ENCODE assay signal across 12 mouse cellular contexts in genomic region chr2:57387816-57388215, GRCm38 (mm10).
DNase-seq lines count a peak whose midpoint lies in the region; ATAC-seq and TF ChIP-seq lines count a peak whose summit lies in the region.
"Had no signal": no experiment of that assay in that cellular context is flagged by ENCODE, and none has a peak within 500 bp of the region (broad histone marks: within the 10 kb centered on the region; RNA-seq: fewer than 3 reads in every experiment).

No protein-coding gene starts in this region.

- H3K4me1 ChIP-seq in forebrain, embryonic 11.5 days (replicated peaks; ENCODE audit: control insufficient read depth, insufficient read depth, low read length): peaks cover 6% of the 10 kb centered on the region
- no peaks in the 10 kb centered on the region for H3K4me1 ChIP-seq in hindbrain, postnatal 0 days (ENCODE audit: insufficient read depth, low read length)
- H3K4me1 ChIP-seq in neural tube, embryonic 14.5 days (ENCODE audit: control insufficient read depth, insufficient read depth, low read length): no peaks in the 10 kb centered on the region
- 0 out of 2 replicates have a peak, but pooled peaks cover 3% of the 10 kb centered on the region for H3K4me1 ChIP-seq in limb, embryonic 10.5 days

- WGBS in forebrain, embryonic 11.5 days: 11% methylated on average over 7 of the region's 7 CpGs
- 11% methylated on average over 7 of the region's 7 CpGs for WGBS in hindbrain, postnatal 0 days
- WGBS in neural tube, embryonic 14.5 days: 10% methylated on average over 7 of the region's 7 CpGs
- WGBS in limb, embryonic 10.5 days: 79% methylated on average over 7 of the region's 7 CpGs

- H3K4me2 ChIP-seq in forebrain, embryonic 11.5 days (ENCODE audit: low read depth, low read length, severe bottlenecking): no peak overlapping the region
- no peak overlapping the region; the same call in 1 of the 2 replicates for H3K4me2 ChIP-seq in hindbrain, postnatal 0 days (ENCODE audit: low read depth, low read length)
- H3K4me2 ChIP-seq in neural tube, embryonic 14.5 days (ENCODE audit: low read depth, low read length): no peak overlapping the region

- peaks cover 6% of the 10 kb centered on the region; the same call in 1 of the 2 replicates for H3K9me3 ChIP-seq in forebrain, embryonic 11.5 days (ENCODE audit: control insufficient read depth, low read length)
- no peaks in the 10 kb centered on the region for H3K9me3 ChIP-seq in hindbrain, postnatal 0 days (ENCODE audit: low read length)
- H3K9me3 ChIP-seq in neural tube, embryonic 14.5 days (ENCODE audit: control insufficient read depth, low read length): no peaks in the 10 kb centered on the region
- H3K9me3 ChIP-seq in limb, embryonic 10.5 days (replicated peaks): no peaks in the 10 kb centered on the region

- H3K27me3 ChIP-seq in forebrain, embryonic 11.5 days (ENCODE audit: control insufficient read depth, insufficient read depth, low read length): no peaks in the 10 kb centered on the region
- H3K27me3 ChIP-seq in hindbrain, postnatal 0 days (ENCODE audit: insufficient read depth, low read length): no peaks in the 10 kb centered on the region
- H3K27me3 ChIP-seq in neural tube, embryonic 14.5 days (ENCODE audit: control insufficient read depth, insufficient read depth, low read length): no peaks in the 10 kb centered on the region
- H3K27me3 ChIP-seq in limb, embryonic 10.5 days (ENCODE audit: low read depth, poor library complexity, severe bottlenecking): no peaks in the 10 kb centered on the region

- peak in 1 of 2 experiments; percentile 13 for DNase-seq in layer of hippocampus, adult 2 months (ENCODE audit: low spot score in 2 of 2)
- no peak for DNase-seq in layer of hippocampus, adult 9-10 months (ENCODE audit: low spot score)
- peak; percentile 77 for DNase-seq in forebrain, embryonic 11.5 days (ENCODE audit: low spot score)
- DNase-seq in hindbrain, postnatal 0 days (ENCODE audit: low spot score): peak; percentile 53
- no peak for DNase-seq in limb, embryonic 10.5 days (ENCODE audit: low spot score)
- DNase-seq in spleen, postnatal 10 days (ENCODE audit: low spot score in 2 of 2): no peak
- DNase-seq in heart, postnatal 10 days: no peak
- DNase-seq: adrenal gland, postnatal 10 days; cerebellum, adult 9-11 months; heart, adult 18-20 months; lung, postnatal 14 days had no signal

- intact Hi-C loops in heart, postnatal 10 days (cut with DNase I): no loop called here

- H3K4me3 ChIP-seq in layer of hippocampus, adult 2 months: no peak overlapping the region
- H3K4me3 ChIP-seq in forebrain, embryonic 11.5 days (ENCODE audit: low read depth, low read length): no peak overlapping the region
- no peak overlapping the region for H3K4me3 ChIP-seq in hindbrain, postnatal 0 days (ENCODE audit: low read length)
- no peak overlapping the region for H3K4me3 ChIP-seq in neural tube, embryonic 14.5 days (ENCODE audit: low read depth, low read length)
- no peak overlapping the region for H3K4me3 ChIP-seq in limb, embryonic 10.5 days

- no peaks in the 10 kb centered on the region for H3K36me3 ChIP-seq in forebrain, embryonic 11.5 days (ENCODE audit: control insufficient read depth, insufficient read depth, low read length)
- H3K36me3 ChIP-seq in hindbrain, postnatal 0 days (ENCODE audit: insufficient read depth, low read length): no peaks in the 10 kb centered on the region
- H3K36me3 ChIP-seq in neural tube, embryonic 14.5 days (ENCODE audit: control insufficient read depth, insufficient read depth, low read length): no peaks in the 10 kb centered on the region
- no peaks in the 10 kb centered on the region for H3K36me3 ChIP-seq in limb, embryonic 10.5 days

- peak; percentile 92 for ATAC-seq in forebrain, embryonic 11.5 days (replicated peaks; ENCODE audit: low FRiP score)
- ATAC-seq in hindbrain, postnatal 0 days: peak; percentile 66
- ATAC-seq in neural tube, embryonic 14.5 days (ENCODE audit: low read depth): peak; percentile 78; the same call in 1 of the 2 replicates

- H3K9ac ChIP-seq in forebrain, embryonic 11.5 days (ENCODE audit: low read length): no peak overlapping the region
- no peak overlapping the region for H3K9ac ChIP-seq in hindbrain, postnatal 0 days (replicated peaks; ENCODE audit: low read length)
- H3K9ac ChIP-seq in neural tube, embryonic 14.5 days (replicated peaks; ENCODE audit: low read depth, low read length): no peak overlapping the region

- no peak for TF ChIP-seq CTCF in layer of hippocampus, adult 2 months (conservative IDR thresholded peaks at IDR 0.05)
- TF ChIP-seq CTCF in hindbrain, postnatal 0 days (IDR thresholded peaks at IDR 0.05; ENCODE audit: low read depth): no peak

- H3K27ac ChIP-seq in layer of hippocampus, adult 2 months: 0 out of 2 replicates have a peak overlapping the region, but pooled peaks have one; percentile 16
- peak overlapping the region; percentile 81 for H3K27ac ChIP-seq in forebrain, embryonic 11.5 days (ENCODE audit: low read depth, low read length)
- no peak overlapping the region for H3K27ac ChIP-seq in hindbrain, postnatal 0 days
- H3K27ac ChIP-seq in neural tube, embryonic 14.5 days (ENCODE audit: low read depth, low read length): no peak overlapping the region
- H3K27ac ChIP-seq in limb, embryonic 10.5 days: no peak overlapping the region

Comparison
In these comparisons a context has a peak if more than half of its experiments do, and no peak if none do; other contexts are left out.
1. DNase-seq: peak in forebrain, embryonic 11.5 days (single experiment) and hindbrain, postnatal 0 days (single experiment); none in layer of hippocampus, adult 9-10 months (single experiment), limb, embryonic 10.5 days (single experiment), spleen, postnatal 10 days (0 of 2) and heart, postnatal 10 days (0 of 2).
2. H3K27ac ChIP-seq: peak in layer of hippocampus, adult 2 months (single experiment) and forebrain, embryonic 11.5 days (single experiment); none in hindbrain, postnatal 0 days (single experiment), neural tube, embryonic 14.5 days (single experiment) and limb, embryonic 10.5 days (single experiment).
3. Peak in every context shown above with its lines, with median percentiles within 50 percentile points of each other: ATAC-seq.